Comparison of ENCODE assay signal across 9 mouse cellular contexts in the genomic region with DNA sequence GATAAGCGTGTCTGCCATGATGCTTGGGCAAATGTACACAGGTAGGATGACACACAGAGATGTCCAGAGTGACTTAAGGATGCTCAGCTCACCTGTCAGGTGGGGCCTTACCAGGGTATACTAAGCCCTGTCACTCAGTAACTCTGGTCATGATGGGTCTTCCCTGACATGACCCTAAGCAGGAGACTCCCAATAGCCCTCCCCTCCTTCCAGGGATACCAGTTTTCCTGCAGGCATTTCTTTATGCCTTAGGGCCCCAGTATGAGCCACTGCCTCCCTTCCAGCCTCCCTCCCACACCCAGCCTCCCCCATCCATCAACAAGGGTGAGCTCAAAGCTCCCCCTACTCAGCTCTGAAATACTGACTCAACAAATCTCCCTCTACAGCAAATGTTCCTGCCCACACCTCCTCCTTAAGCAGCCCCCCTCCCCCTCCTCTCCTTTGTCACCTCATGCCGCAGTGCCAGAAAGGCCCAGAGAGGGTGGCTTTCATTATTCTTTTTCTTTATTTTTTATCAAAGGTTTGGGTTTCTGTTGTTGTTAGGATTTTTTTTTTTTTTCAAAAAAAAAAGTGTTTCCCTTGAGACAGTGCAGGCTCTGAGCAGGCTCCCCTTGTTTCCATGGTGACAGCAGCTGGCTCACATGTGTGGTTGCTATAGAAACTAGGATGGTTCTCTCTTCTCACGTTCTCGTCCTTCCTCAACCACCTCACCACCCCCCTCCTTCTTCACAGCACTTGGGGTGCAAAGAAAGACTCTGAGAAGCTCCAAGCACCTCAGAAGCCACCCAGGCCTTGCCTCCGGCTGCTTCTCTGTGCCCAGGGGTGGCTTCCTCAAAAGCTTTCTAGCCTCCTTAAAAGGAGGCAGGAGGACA.
A peak's percentile ranks its signal among the peaks of the same experiment; 100 is the strongest.
DNase-seq lines count a peak whose midpoint lies in the region; ATAC-seq and TF ChIP-seq lines count a peak whose summit lies in the region.
"Had no signal": no experiment of that assay in that cellular context is flagged by ENCODE, and none has a peak within 500 bp of the region (broad histone marks: within the 10 kb centered on the region; RNA-seq: fewer than 3 reads in every experiment).

No protein-coding gene starts in this region.

- no peak for TF ChIP-seq EP300 in CH12.LX (IDR thresholded peaks at IDR 0.05; ENCODE audit: low read length)

- H3K9me3 ChIP-seq in heart, embryonic 16.5 days (replicated peaks; ENCODE audit: control insufficient read depth, low read length): no peaks in the 10 kb centered on the region; the same call in 1 of the 2 replicates
- peaks cover 2% of the 10 kb centered on the region for H3K9me3 ChIP-seq in CH12.LX (replicated peaks; ENCODE audit: low read length)
- no peaks in the 10 kb centered on the region for H3K9me3 ChIP-seq in embryonic facial prominence, embryonic 13.5 days
- H3K9me3 ChIP-seq: liver, embryonic 15.5 days had no signal

- TF ChIP-seq POLR2A in CH12.LX (IDR thresholded peaks at IDR 0.05; ENCODE audit: low read depth, low read length): no peak

- in situ Hi-C loops in CH12.LX (cut with MboI; ENCODE audit: low pct_ligation_motif_present, low pct_unique_long_range_greater_than_20kb, low sequenced_read_pairs): no loop called here

- TF ChIP-seq RAD21 in CH12.LX (IDR thresholded peaks at IDR 0.05; ENCODE audit: low read depth, low read length): no peak

- ATAC-seq in heart, embryonic 16.5 days (replicated peaks; ENCODE audit: extremely low read depth, insufficient read depth, low FRiP score): no peak
- ATAC-seq in embryonic facial prominence, embryonic 13.5 days (ENCODE audit: insufficient number of reproducible peaks, insufficient read depth, low FRiP score, low TSS enrichment, low read depth): no peak

- no peak overlapping the region for H3K4me3 ChIP-seq in heart, embryonic 16.5 days (ENCODE audit: low read length)
- no peak overlapping the region for H3K4me3 ChIP-seq in CH12.LX (replicated peaks in 1 of 3; ENCODE audit: low read depth in 2 of 3, low read length in 2 of 3, poor library complexity in 1 of 3)
- H3K4me3 ChIP-seq in embryonic facial prominence, embryonic 13.5 days: 0 out of 2 replicates have a peak overlapping the region, but pooled peaks have one; percentile 6
- H3K4me3 ChIP-seq: liver, embryonic 15.5 days had no signal

- no peak overlapping the region for H3K4me2 ChIP-seq in heart, embryonic 16.5 days (ENCODE audit: low read depth, low read length)
- no peak overlapping the region for H3K4me2 ChIP-seq in CH12.LX (ENCODE audit: insufficient read depth, low read depth, poor library complexity, severe bottlenecking)
- peak overlapping the region; percentile 40 for H3K4me2 ChIP-seq in embryonic facial prominence, embryonic 13.5 days
- H3K4me2 ChIP-seq: liver, embryonic 15.5 days had no signal

- WGBS in heart, embryonic 16.5 days: 49% methylated on average over 5 of the region's 5 CpGs
- 16% methylated on average over 5 of the region's 5 CpGs for WGBS in embryonic facial prominence, embryonic 13.5 days

- peaks cover 61% of the 10 kb centered on the region for H3K4me1 ChIP-seq in heart, embryonic 16.5 days (ENCODE audit: control insufficient read depth, insufficient read depth, low read length)
- peaks cover 47 to 82% of the 10 kb centered on the region in 2 experiments for H3K4me1 ChIP-seq in CH12.LX (ENCODE audit: control insufficient read depth in 1 of 2, insufficient read depth in 2 of 2)
- H3K4me1 ChIP-seq in embryonic facial prominence, embryonic 13.5 days: peaks cover 93% of the 10 kb centered on the region

- H3K9ac ChIP-seq in heart, embryonic 16.5 days (ENCODE audit: low read length): peak overlapping the region; percentile 16; the same call in 1 of the 2 replicates
- no peak overlapping the region for H3K9ac ChIP-seq in CH12.LX (ENCODE audit: insufficient read depth, low read depth)
- 0 out of 2 replicates have a peak overlapping the region, but pooled peaks have one; percentile 16 for H3K9ac ChIP-seq in embryonic facial prominence, embryonic 13.5 days
- H3K9ac ChIP-seq: liver, embryonic 15.5 days had no signal

- TF ChIP-seq CTCF in CH12.LX (conservative IDR thresholded peaks at IDR 0.05 in 1 of 2, IDR thresholded peaks at IDR 0.05 in 1 of 2; ENCODE audit: low read depth in 2 of 2, low read length in 2 of 2): no peak

- H3K36me3 ChIP-seq in heart, embryonic 16.5 days (ENCODE audit: control insufficient read depth, insufficient read depth): no peaks in the 10 kb centered on the region
- H3K36me3 ChIP-seq in CH12.LX (replicated peaks in 1 of 2; ENCODE audit: control insufficient read depth in 1 of 2, insufficient read depth in 1 of 2, low read length in 1 of 2): no peaks in the 10 kb centered on the region
- H3K36me3 ChIP-seq in embryonic facial prominence, embryonic 13.5 days: no peaks in the 10 kb centered on the region
- H3K36me3 ChIP-seq: liver, embryonic 15.5 days had no signal

- H3K27me3 ChIP-seq in heart, embryonic 16.5 days (ENCODE audit: control insufficient read depth, insufficient read depth, low read length): no peaks in the 10 kb centered on the region
- H3K27me3 ChIP-seq in CH12.LX (replicated peaks): no peaks in the 10 kb centered on the region
- no peaks in the 10 kb centered on the region for H3K27me3 ChIP-seq in embryonic facial prominence, embryonic 13.5 days

- peak overlapping the region; percentile 43; the same call in 1 of the 2 replicates for H3K27ac ChIP-seq in heart, embryonic 16.5 days (ENCODE audit: low read length)
- H3K27ac ChIP-seq in CH12.LX (ENCODE audit: insufficient read depth, low read depth): no peak overlapping the region
- peak overlapping the region; percentile 82 for H3K27ac ChIP-seq in embryonic facial prominence, embryonic 13.5 days
- H3K27ac ChIP-seq: liver, embryonic 15.5 days had no signal

- H3K79me2 ChIP-seq in CH12.LX (replicated peaks; ENCODE audit: control insufficient read depth, extremely low read depth, insufficient read depth, poor library complexity, severe bottlenecking): no peaks in the 10 kb centered on the region

- intact Hi-C loops in heart, postnatal 14 days (cut with DNase I): no loop called here

- dilution Hi-C loops in CH12.LX (cut with MboI; ENCODE audit: extremely low pct_ligation_motif_present, extremely low pct_unique_long_range_greater_than_20kb, low sequenced_read_pairs): no loop called here

- no peak for DNase-seq in heart, postnatal 14 days
- peak; percentile 64 for DNase-seq in CH12.LX (ENCODE audit: extremely low read depth)
- peak; percentile 92 for DNase-seq in layer of hippocampus, adult 9-11 months
- DNase-seq in neural tube, embryonic 10.5 days (ENCODE audit: extremely low spot score, low spot score): peak; percentile 57
- DNase-seq in urinary bladder, postnatal 14 days (ENCODE audit: low spot score): no peak
- DNase-seq in adrenal gland, postnatal 4 days (ENCODE audit: low spot score in 2 of 2): no peak

TF ChIP-seq in CH12.LX, 34 proteins besides CTCF, POLR2A, EP300 and RAD21:
- TF ChIP-seq GABPA (IDR thresholded peaks at IDR 0.05; ENCODE audit: insufficient replicate concordance, low read depth, low read length): no peak
- TF ChIP-seq MAZ (IDR thresholded peaks at IDR 0.05; ENCODE audit: low read depth, low read length): no peak
- no peak for TF ChIP-seq E2F4 (IDR thresholded peaks at IDR 0.05; ENCODE audit: insufficient replicate concordance, low read depth, low read length)
- no peak for TF ChIP-seq PAX5 (IDR thresholded peaks at IDR 0.05; ENCODE audit: low read length)
- TF ChIP-seq ZNF384 (IDR thresholded peaks at IDR 0.05; ENCODE audit: low read depth, low read length): peak; percentile 93
- TF ChIP-seq BHLHE40 (IDR thresholded peaks at IDR 0.05; ENCODE audit: low read depth, low read length): peak; percentile 83
- no peak for TF ChIP-seq JUN (IDR thresholded peaks at IDR 0.05; ENCODE audit: insufficient read depth, low read depth, low read length)
- TF ChIP-seq MXI1 (IDR thresholded peaks at IDR 0.05; ENCODE audit: low read depth, low read length): peak; percentile 71
- no peak for TF ChIP-seq NELFE (IDR thresholded peaks at IDR 0.05; ENCODE audit: low read depth, low read length)
- TF ChIP-seq POLR2AphosphoS2 (IDR thresholded peaks at IDR 0.05; ENCODE audit: low read depth, low read length): no peak
- no peak for TF ChIP-seq TBP (conservative IDR thresholded peaks at IDR 0.05; ENCODE audit: low read depth, low read length)
TF ChIP-seq in CH12.LX: peak in this region for 3.

Comparison
In these comparisons a context has a peak if more than half of its experiments do, and no peak if none do; other contexts are left out.
1. DNase-seq: peak in CH12.LX (single experiment), layer of hippocampus, adult 9-11 months (single experiment) and neural tube, embryonic 10.5 days (single experiment); none in heart, postnatal 14 days (0 of 2), urinary bladder, postnatal 14 days (single experiment) and adrenal gland, postnatal 4 days (0 of 2).